Mouse (Mus musculus): Measurements from ENCODE around the gene Zbtb1. TPM values are rescaled to one million over a fixed set of nuclear protein-coding genes. Genes with fewer than 3 reads are reported as not detected.
A peak's percentile ranks its signal among the peaks of the same experiment; 100 is the strongest.

Zbtb1 gene
- polyA plus RNA-seq, 1 experiment from 2014 or later: 10.4 TPM

- Histone ChIP-seq H3K9ac (no peak overlapping the region), H3K4me3 (no peak overlapping the region), H3K4me1 (replicated peaks) (peaks cover 44% of the 10 kb centered on the region), H3K4me2 (no peak overlapping the region), H3K36me3 (peaks cover 18% of the 10 kb centered on the region), H3K27ac (ENCODE audit: poor library complexity, severe bottlenecking) (0 out of 2 replicates have a peak overlapping the region, but pooled peaks have one; percentile 6), H3K9me3 (replicated peaks) (no peaks in the 10 kb centered on the region), H3K27me3 (replicated peaks) (no peaks in the 10 kb centered on the region)
- no peak for ATAC-seq (ENCODE audit: insufficient number of reproducible peaks, low FRiP score)
- 56% methylated on average over 7 of the region's 7 CpGs for WGBS
Measured at GRCm38 (mm10) chr12:76380151-76380550, 10.1 kb downstream of the Zbtb1 start.

- Histone ChIP-seq H3K9ac (no peak overlapping the region), H3K4me3 (no peak overlapping the region), H3K4me1 (replicated peaks) (peaks cover 1% of the 10 kb centered on the region; the same call in 1 of the 2 replicates), H3K4me2 (no peak overlapping the region), H3K9me3 (replicated peaks) (no peaks in the 10 kb centered on the region), H3K27me3 (replicated peaks) (no peaks in the 10 kb centered on the region), H3K27ac (ENCODE audit: poor library complexity, severe bottlenecking) (no peak overlapping the region), H3K36me3 (peaks cover 53% of the 10 kb centered on the region)
- ATAC-seq (ENCODE audit: insufficient number of reproducible peaks, low FRiP score): no peak
- WGBS: 88% methylated on average over 8 of the region's 8 CpGs
Measured at GRCm38 (mm10) chr12:76385342-76385741, 15.3 kb downstream of the Zbtb1 start.

GRCm38 (mm10) chr12:76388794-76389193 lies 18.7 kb downstream of the Zbtb1 start:
- Histone ChIP-seq H3K9ac (no peak overlapping the region), H3K27ac (ENCODE audit: poor library complexity, severe bottlenecking) (no peak overlapping the region), H3K4me3 (no peak overlapping the region), H3K4me1 (replicated peaks) (peaks cover 5% of the 10 kb centered on the region; the same call in 1 of the 2 replicates), H3K9me3 (replicated peaks) (no peaks in the 10 kb centered on the region), H3K36me3 (peaks cover 49% of the 10 kb centered on the region), H3K27me3 (replicated peaks) (no peaks in the 10 kb centered on the region), H3K4me2 (no peak overlapping the region)
- no peak for ATAC-seq (ENCODE audit: insufficient number of reproducible peaks, low FRiP score)
- WGBS: 90% methylated on average over 11 of the region's 11 CpGs

GRCm38 (mm10) chr12:76391595-76392271 lies 21.7 kb downstream of the Zbtb1 start:
- H3K36me3 ChIP-seq: peaks cover 24% of the 10 kb centered on the region
- no peak overlapping the region for H3K4me3 ChIP-seq
- no peak overlapping the region for H3K4me2 ChIP-seq
- WGBS: 63% methylated on average over 3 of the region's 3 CpGs
- peaks cover 5% of the 10 kb centered on the region; the same call in 1 of the 2 replicates for H3K4me1 ChIP-seq (replicated peaks)
- no peaks in the 10 kb centered on the region for H3K9me3 ChIP-seq (replicated peaks)
- H3K27ac ChIP-seq (ENCODE audit: poor library complexity, severe bottlenecking): no peak overlapping the region
- no peak for ATAC-seq (ENCODE audit: insufficient number of reproducible peaks, low FRiP score)
- H3K27me3 ChIP-seq (replicated peaks): no peaks in the 10 kb centered on the region
- no peak overlapping the region for H3K9ac ChIP-seq

- Histone ChIP-seq H3K9me3 (replicated peaks) (no peaks in the 10 kb centered on the region), H3K4me3 (no peak overlapping the region), H3K9ac (no peak overlapping the region), H3K27ac (ENCODE audit: poor library complexity, severe bottlenecking) (no peak overlapping the region), H3K4me1 (replicated peaks) (peaks cover 7% of the 10 kb centered on the region; the same call in 1 of the 2 replicates), H3K27me3 (replicated peaks) (no peaks in the 10 kb centered on the region), H3K36me3 (peaks cover 19% of the 10 kb centered on the region), H3K4me2 (no peak overlapping the region)
- no peak for ATAC-seq (ENCODE audit: insufficient number of reproducible peaks, low FRiP score)
- 81% methylated on average over 5 of the region's 5 CpGs for WGBS
Measured at GRCm38 (mm10) chr12:76392979-76393378, 22.9 kb downstream of the Zbtb1 start.

GRCm38 (mm10) chr12:76397281-76397680 lies 27.2 kb downstream of the Zbtb1 start:
- Histone ChIP-seq H3K36me3 (no peaks in the 10 kb centered on the region), H3K27me3 (replicated peaks) (no peaks in the 10 kb centered on the region), H3K4me2 (no peak overlapping the region), H3K9ac (no peak overlapping the region), H3K27ac (ENCODE audit: poor library complexity, severe bottlenecking) (no peak overlapping the region), H3K9me3 (replicated peaks) (no peaks in the 10 kb centered on the region), H3K4me3 (no peak overlapping the region), H3K4me1 (replicated peaks) (peaks cover 8% of the 10 kb centered on the region)
- ATAC-seq (ENCODE audit: insufficient number of reproducible peaks, low FRiP score): no peak
- 88% methylated on average over 5 of the region's 5 CpGs for WGBS

GRCm38 (mm10) chr12:76401674-76402073 lies 31.6 kb downstream of the Zbtb1 start:
- H3K4me3 ChIP-seq: no peak overlapping the region
- ATAC-seq (ENCODE audit: insufficient number of reproducible peaks, low FRiP score): no peak
- peaks cover 15% of the 10 kb centered on the region; the same call in 1 of the 2 replicates for H3K27me3 ChIP-seq (replicated peaks)
- H3K9ac ChIP-seq: no peak overlapping the region
- no peak overlapping the region for H3K4me2 ChIP-seq
- H3K4me1 ChIP-seq (replicated peaks): peaks cover 33% of the 10 kb centered on the region
- H3K36me3 ChIP-seq: no peaks in the 10 kb centered on the region
- no peaks in the 10 kb centered on the region for H3K9me3 ChIP-seq (replicated peaks)
- WGBS: 54% methylated on average over 3 of the region's 3 CpGs
- no peak overlapping the region for H3K27ac ChIP-seq (ENCODE audit: poor library complexity, severe bottlenecking)

- Histone ChIP-seq H3K4me1 (replicated peaks) (peaks cover 29% of the 10 kb centered on the region), H3K36me3 (no peaks in the 10 kb centered on the region), H3K9ac (peak overlapping the region; percentile 79), H3K27ac (ENCODE audit: poor library complexity, severe bottlenecking) (peak overlapping the region; percentile 96), H3K9me3 (replicated peaks) (no peaks in the 10 kb centered on the region), H3K27me3 (replicated peaks) (peaks cover 22% of the 10 kb centered on the region), H3K4me2 (peak overlapping the region; percentile 91), H3K4me3 (peak overlapping the region; percentile 73)
- WGBS: under 1% methylated on average over 54 of the region's 54 CpGs
- peak; percentile 92 for ATAC-seq (ENCODE audit: insufficient number of reproducible peaks, low FRiP score)
Measured at GRCm38 (mm10) chr12:76402991-76403885, 33.2 kb downstream of the Zbtb1 start.

- H3K27ac ChIP-seq (ENCODE audit: poor library complexity, severe bottlenecking): peak within 1 kb of the TSS; percentile 96
- no peaks in the 10 kb centered on the region for H3K36me3 ChIP-seq
- H3K4me3 ChIP-seq: peak within 1 kb of the TSS; percentile 73
- peak within 1 kb of the TSS; percentile 91 for H3K4me2 ChIP-seq
- 0% methylated on average over 54 of the region's 54 CpGs for WGBS
- peaks cover 22% of the 10 kb centered on the region for H3K27me3 ChIP-seq (replicated peaks)
- peak; percentile 97 for ATAC-seq (ENCODE audit: insufficient number of reproducible peaks, low FRiP score)
- no peaks in the 10 kb centered on the region for H3K9me3 ChIP-seq (replicated peaks)
- peaks cover 25% of the 10 kb centered on the region for H3K4me1 ChIP-seq (replicated peaks)
- peak within 1 kb of the TSS; percentile 79 for H3K9ac ChIP-seq
Measured at GRCm38 (mm10) chr12:76403886-76404537, 33.9 kb downstream of the Zbtb1 start, which contains the start of gene Hspa2. Gene Hspa2, plus strand, starts transcription at chr12:76404176.

- H3K4me2 ChIP-seq: peak overlapping the region; percentile 91
- WGBS: 10% methylated on average over 20 of the region's 20 CpGs
- H3K9ac ChIP-seq: peak overlapping the region; percentile 57
- H3K36me3 ChIP-seq: no peaks in the 10 kb centered on the region
- H3K27me3 ChIP-seq (replicated peaks): peaks cover 22% of the 10 kb centered on the region
- H3K4me1 ChIP-seq (replicated peaks): peaks cover 25% of the 10 kb centered on the region
- H3K27ac ChIP-seq (ENCODE audit: poor library complexity, severe bottlenecking): no peak overlapping the region
- peak overlapping the region; percentile 73 for H3K4me3 ChIP-seq
- H3K9me3 ChIP-seq (replicated peaks): no peaks in the 10 kb centered on the region
- no peak for ATAC-seq (ENCODE audit: insufficient number of reproducible peaks, low FRiP score)
Measured at GRCm38 (mm10) chr12:76404836-76405182, 34.7 kb downstream of the Zbtb1 start.

Measured in heart, embryonic 12.5 days (tissue).